Mouse (Mus musculus): ENCODE results near the gene Eps15.

- no peak for TF ChIP-seq POLR2A (IDR thresholded peaks at IDR 0.05; ENCODE audit: control insufficient read depth, low read depth, low read length)
- no peak for TF ChIP-seq CTCF (IDR thresholded peaks at IDR 0.05; ENCODE audit: control insufficient read depth, insufficient read depth, insufficient replicate concordance, low read depth, low read length)
Measured at GRCm38 (mm10) chr4:109341222-109341621, 61.2 kb downstream of the Eps15 start.

Data from testis, adult 2 months (tissue).